Mouse (Mus musculus): ENCODE results near the gene Arl13a. TPM values are rescaled to one million over a fixed set of nuclear protein-coding genes. Genes with fewer than 3 reads are reported as not detected.
"Not testable (repeated sequence)": the region's sequence is repeated elsewhere in the genome, so short reads cannot be mapped to it uniquely, and the experiment has no call there.

Gene Arl13a
- not detected in 2 replicates for polyA plus RNA-seq (2015; fragmentation: Nextera tagmentation; extraction: Ambion mirVana)

DNA sequence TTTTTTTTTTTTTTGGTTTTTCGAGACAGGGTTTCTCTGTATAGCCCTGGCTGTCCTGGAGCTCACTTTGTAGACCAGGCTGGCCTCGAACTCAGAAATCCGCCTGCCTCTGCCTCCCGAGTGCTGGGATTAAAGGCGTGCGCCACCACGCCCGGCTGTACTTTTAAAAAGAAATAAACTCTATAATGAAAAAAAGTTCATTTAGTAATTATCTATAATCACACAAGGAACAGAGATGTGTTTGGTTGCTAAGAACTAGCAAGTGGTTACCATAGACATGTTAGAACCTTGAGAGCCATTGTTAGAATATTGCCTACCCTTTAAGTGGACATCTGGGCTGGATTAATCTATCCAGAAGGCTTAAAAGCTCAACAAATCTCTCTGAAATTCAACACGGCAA lies at the start of gene Arl13a:
Gene Arl13a, plus strand, starts transcription at position 301 of the 400 bp plus-strand sequence.
- H3K4me3 ChIP-seq (replicated peaks); H3K4me1 ChIP-seq (replicated peaks); H3K27ac ChIP-seq; H3K9me3 ChIP-seq; H3K36me3 ChIP-seq; ATAC-seq; H3K27me3 ChIP-seq (replicated peaks); H3K9ac ChIP-seq; H3K4me2 ChIP-seq (replicated peaks): not testable (repeated sequence)
- 91% methylated on average over 9 of the region's 9 CpGs for WGBS

GRCm38 (mm10) chrX:134140024-134140423 lies 47.3 kb upstream of the Arl13a start:
- Histone ChIP-seq H3K27ac (no peak overlapping the region), H3K4me3 (replicated peaks) (no peak overlapping the region), H3K4me1 (replicated peaks) (no peaks in the 10 kb centered on the region), H3K9ac (no peak overlapping the region), H3K27me3 (replicated peaks) (no peaks in the 10 kb centered on the region), H3K9me3 (no peaks in the 10 kb centered on the region), H3K4me2 (replicated peaks) (no peak overlapping the region), H3K36me3 (no peaks in the 10 kb centered on the region)
- 78% methylated on average over 6 of the region's 6 CpGs for whole genome bisulfite sequencing
- ATAC-seq = no peak

GRCm38 (mm10) chrX:134141551-134141950 lies 45.8 kb upstream of the Arl13a start:
- 94% methylated on average over 1 of the region's 1 CpGs for WGBS
- Histone ChIP-seq H3K4me3 (replicated peaks) (no peak overlapping the region), H3K27me3 (replicated peaks) (no peaks in the 10 kb centered on the region), H3K27ac (no peak overlapping the region), H3K4me2 (replicated peaks) (no peak overlapping the region), H3K36me3 (no peaks in the 10 kb centered on the region), H3K9ac (no peak overlapping the region), H3K4me1 (replicated peaks) (no peaks in the 10 kb centered on the region), H3K9me3 (no peaks in the 10 kb centered on the region)
- no peak for ATAC-seq

GRCm38 (mm10) chrX:134141986-134142385 lies 45.3 kb upstream of the Arl13a start:
- 73% methylated on average over 4 of the region's 4 CpGs for WGBS
- H3K27ac ChIP-seq = no peak overlapping the region
- H3K9me3 ChIP-seq = no peaks in the 10 kb centered on the region
- H3K9ac ChIP-seq = no peak overlapping the region
- H3K4me2 ChIP-seq (replicated peaks) = no peak overlapping the region
- H3K36me3 ChIP-seq = no peaks in the 10 kb centered on the region
- ATAC-seq = no peak
- no peaks in the 10 kb centered on the region for H3K4me1 ChIP-seq (replicated peaks)
- no peak overlapping the region for H3K4me3 ChIP-seq (replicated peaks)
- H3K27me3 ChIP-seq (replicated peaks) = no peaks in the 10 kb centered on the region

DNA sequence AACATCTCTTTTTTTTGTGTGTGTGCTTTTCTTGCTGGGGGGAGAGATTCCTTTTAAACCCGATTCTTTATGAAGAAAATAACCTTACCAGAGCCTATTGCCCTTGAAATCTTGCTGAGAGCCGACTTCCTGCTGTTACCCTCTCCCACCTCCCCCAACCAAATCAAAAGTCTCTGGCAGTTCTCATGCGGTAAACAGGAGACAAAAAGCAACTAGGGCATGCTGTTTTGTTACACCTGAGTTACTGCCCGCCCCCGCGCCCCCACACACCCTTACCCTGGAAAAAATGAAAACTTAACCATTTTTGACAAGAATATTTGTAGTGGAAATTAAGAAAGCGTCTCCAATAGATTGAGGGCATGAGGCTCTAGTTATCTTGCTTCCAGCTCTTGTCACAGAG lies 29.1 kb upstream of the Arl13a start:
- Histone ChIP-seq H3K27me3 (replicated peaks) (no peaks in the 10 kb centered on the region), H3K36me3 (no peaks in the 10 kb centered on the region), H3K4me1 (replicated peaks) (0 out of 2 replicates have a peak, but pooled peaks cover 5% of the 10 kb centered on the region), H3K9me3 (no peaks in the 10 kb centered on the region), H3K4me2 (replicated peaks) (no peak overlapping the region), H3K27ac (no peak overlapping the region), H3K4me3 (replicated peaks) (no peak overlapping the region), H3K9ac (no peak overlapping the region)
- WGBS = 49% methylated on average over 7 of the region's 7 CpGs
- no peak for ATAC-seq

DNA sequence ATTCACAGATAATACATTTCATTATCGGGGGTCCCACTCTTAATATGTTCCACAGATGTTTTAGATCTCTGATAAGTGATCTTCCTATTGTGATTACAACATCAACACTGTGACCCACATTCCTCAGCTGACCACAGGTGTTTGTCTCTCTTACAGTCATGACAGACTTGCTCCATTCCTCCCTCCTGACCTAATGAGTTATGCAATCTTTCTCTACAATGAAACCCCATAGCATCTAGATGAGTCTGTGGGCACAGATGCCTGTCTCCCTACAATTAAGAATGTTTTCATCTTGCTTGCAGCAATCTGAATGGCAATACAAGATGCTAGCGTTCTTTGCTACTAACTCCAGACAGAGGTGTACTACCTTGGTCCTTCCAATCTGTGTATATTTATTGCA lies 26.9 kb upstream of the Arl13a start:
- Histone ChIP-seq H3K9me3 (no peaks in the 10 kb centered on the region), H3K4me2 (replicated peaks) (no peak overlapping the region), H3K36me3 (no peaks in the 10 kb centered on the region), H3K4me3 (replicated peaks) (no peak overlapping the region), H3K9ac (no peak overlapping the region), H3K4me1 (replicated peaks) (0 out of 2 replicates have a peak, but pooled peaks cover 5% of the 10 kb centered on the region), H3K27ac (no peak overlapping the region), H3K27me3 (replicated peaks) (no peaks in the 10 kb centered on the region)
- 86% methylated on average over 2 of the region's 2 CpGs for WGBS
- ATAC-seq = no peak

- no peak for ATAC-seq
- no peaks in the 10 kb centered on the region for H3K27me3 ChIP-seq (replicated peaks)
- H3K9ac ChIP-seq = no peak within 1 kb of the TSS
- peak within 1 kb of the TSS; percentile 7; the same call in 1 of the 2 replicates for H3K4me3 ChIP-seq (replicated peaks)
- H3K4me1 ChIP-seq (replicated peaks) = 0 out of 2 replicates have a peak, but pooled peaks cover 5% of the 10 kb centered on the region
- WGBS = 33% methylated on average over 16 of the region's 16 CpGs
- H3K9me3 ChIP-seq = no peaks in the 10 kb centered on the region
- H3K27ac ChIP-seq = no peak within 1 kb of the TSS
- no peaks in the 10 kb centered on the region for H3K36me3 ChIP-seq
- peak within 1 kb of the TSS; percentile 50 for H3K4me2 ChIP-seq (replicated peaks)
Observed at GRCm38 (mm10) chrX:134162043-134162720, 25.1 kb upstream of the Arl13a start, which contains the start of gene Xkrx. TSS of gene Xkrx (minus strand) at chrX:134162076.

- H3K27ac ChIP-seq = no peak overlapping the region
- H3K36me3 ChIP-seq = no peaks in the 10 kb centered on the region
- H3K4me1 ChIP-seq (replicated peaks) = 0 out of 2 replicates have a peak, but pooled peaks cover 5% of the 10 kb centered on the region
- peak overlapping the region; percentile 7; the same call in 1 of the 2 replicates for H3K4me3 ChIP-seq (replicated peaks)
- H3K4me2 ChIP-seq (replicated peaks) = peak overlapping the region; percentile 50
- H3K27me3 ChIP-seq (replicated peaks) = no peaks in the 10 kb centered on the region
- H3K9ac ChIP-seq = no peak overlapping the region
- 27% methylated on average over 11 of the region's 11 CpGs for WGBS
- no peak for ATAC-seq
- H3K9me3 ChIP-seq = no peaks in the 10 kb centered on the region
Observed at GRCm38 (mm10) chrX:134162826-134163225, 24.5 kb upstream of the Arl13a start.

DNA sequence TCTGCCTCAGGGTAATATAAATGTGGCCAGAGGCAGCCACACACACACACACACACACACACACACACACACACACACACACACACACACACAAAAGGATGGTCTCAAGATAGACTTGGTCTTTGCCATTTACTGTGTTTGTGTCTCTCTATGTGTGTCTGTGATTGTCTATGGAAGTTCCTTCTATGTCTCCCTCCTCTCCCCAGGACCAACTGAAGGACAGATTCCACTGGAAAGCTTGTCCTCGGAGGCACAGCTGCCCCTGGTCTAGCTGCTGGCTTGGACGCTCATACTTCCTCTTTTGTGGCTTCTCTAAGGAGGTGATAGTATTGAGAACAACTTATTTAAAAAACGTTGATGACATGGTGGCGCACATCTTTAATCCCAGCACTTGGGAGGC lies 23.8 kb upstream of the Arl13a start:
- Histone ChIP-seq H3K27ac (no peak overlapping the region), H3K36me3 (no peaks in the 10 kb centered on the region), H3K4me3 (replicated peaks) (no peak overlapping the region), H3K27me3 (replicated peaks) (no peaks in the 10 kb centered on the region), H3K4me2 (replicated peaks) (no peak overlapping the region), H3K9me3 (no peaks in the 10 kb centered on the region), H3K4me1 (replicated peaks) (0 out of 2 replicates have a peak, but pooled peaks cover 5% of the 10 kb centered on the region), H3K9ac (no peak overlapping the region)
- 59% methylated on average over 4 of the region's 4 CpGs for WGBS
- ATAC-seq = no peak

GRCm38 (mm10) chrX:134170584-134170983 lies 16.7 kb upstream of the Arl13a start:
- Histone ChIP-seq H3K4me2 (replicated peaks) (no peak overlapping the region), H3K4me3 (replicated peaks) (no peak overlapping the region), H3K9ac (no peak overlapping the region), H3K27me3 (replicated peaks) (no peaks in the 10 kb centered on the region), H3K9me3 (no peaks in the 10 kb centered on the region), H3K4me1 (replicated peaks) (no peaks in the 10 kb centered on the region), H3K36me3 (no peaks in the 10 kb centered on the region), H3K27ac (no peak overlapping the region)
- no peak for ATAC-seq
- WGBS = 92% methylated on average over 1 of the region's 1 CpGs

DNA sequence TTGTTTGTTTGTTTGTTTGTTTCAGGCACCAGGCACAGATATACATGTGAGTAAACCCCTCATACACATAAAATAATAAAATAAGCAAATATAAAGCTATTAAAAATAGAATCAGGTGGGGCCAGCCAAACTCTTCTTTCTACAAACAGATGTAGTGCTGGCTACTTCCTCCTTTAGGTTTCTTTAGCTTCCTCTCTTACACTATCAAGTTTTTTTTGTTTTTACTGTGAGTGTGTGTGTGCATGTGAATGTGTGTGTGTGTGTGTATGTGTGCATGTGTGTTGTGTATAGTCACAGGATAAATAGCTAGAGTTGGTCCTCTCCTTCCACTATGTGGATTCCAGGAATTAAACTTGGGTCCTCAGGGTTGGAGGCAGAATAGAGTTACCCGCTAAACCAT lies 12.6 kb upstream of the Arl13a start:
- Histone ChIP-seq H3K36me3 (no peaks in the 10 kb centered on the region), H3K4me3 (replicated peaks) (no peak overlapping the region), H3K9me3 (no peaks in the 10 kb centered on the region), H3K4me1 (replicated peaks) (no peaks in the 10 kb centered on the region), H3K27me3 (replicated peaks) (no peaks in the 10 kb centered on the region), H3K27ac (no peak overlapping the region), H3K4me2 (replicated peaks) (no peak overlapping the region), H3K9ac (no peak overlapping the region)
- ATAC-seq = no peak
- 88% methylated on average over 1 of the region's 1 CpGs for WGBS

DNA sequence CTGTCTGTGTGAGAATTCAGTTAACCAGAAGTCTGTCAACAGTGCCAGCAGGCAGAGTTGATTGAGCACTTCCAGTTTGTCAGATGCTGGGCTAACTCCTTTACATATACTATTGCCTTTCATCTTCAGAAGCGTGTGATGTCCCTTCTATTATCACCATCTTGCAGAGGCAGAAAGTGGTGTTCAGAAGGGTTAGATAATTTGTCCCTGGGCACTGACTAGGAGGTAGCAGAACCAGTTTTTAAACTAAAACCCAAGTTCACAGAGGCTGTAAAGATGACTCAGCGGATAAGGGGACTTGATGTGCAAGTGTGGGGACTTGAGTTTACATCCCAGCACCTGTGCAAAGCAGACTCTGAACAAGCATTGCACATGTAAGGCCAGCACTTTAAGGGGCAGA lies 21.2 kb downstream of the Arl13a start:
- H3K27ac ChIP-seq = no peak overlapping the region
- H3K27me3 ChIP-seq (replicated peaks) = no peaks in the 10 kb centered on the region

DNA sequence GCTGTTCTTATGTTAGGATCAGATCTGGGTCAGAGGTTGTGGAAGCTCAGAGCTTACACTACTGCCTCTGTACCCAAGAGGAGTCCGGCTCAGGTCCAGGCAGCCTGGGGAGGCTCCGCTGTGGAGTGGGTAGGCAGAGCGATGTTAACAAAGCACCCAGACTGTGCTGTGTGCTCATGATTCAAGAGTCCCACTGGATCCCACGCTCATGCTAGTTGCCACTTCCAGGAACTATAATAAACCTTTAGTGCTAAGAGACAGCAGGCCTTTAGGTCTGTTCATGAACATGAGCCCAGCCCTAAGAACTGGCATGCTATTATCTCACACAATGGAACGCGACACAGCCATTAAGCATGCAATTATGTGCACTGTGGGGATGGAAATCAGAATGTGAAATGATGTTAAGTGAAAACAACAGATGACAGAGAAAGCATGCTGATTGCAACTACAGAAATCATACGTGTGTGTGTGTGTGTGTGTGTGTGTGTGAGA lies 23.9 kb downstream of the Arl13a start:
- WGBS = 90% methylated on average over 7 of the region's 7 CpGs
- H3K4me2 ChIP-seq (replicated peaks) = no peak overlapping the region
- H3K27me3 ChIP-seq (replicated peaks) = no peaks in the 10 kb centered on the region
- H3K27ac ChIP-seq = no peak overlapping the region
- no peaks in the 10 kb centered on the region for H3K36me3 ChIP-seq
- no peaks in the 10 kb centered on the region for H3K9me3 ChIP-seq
- no peaks in the 10 kb centered on the region for H3K4me1 ChIP-seq (replicated peaks)
- H3K9ac ChIP-seq = no peak overlapping the region
- H3K4me3 ChIP-seq (replicated peaks) = no peak overlapping the region
- ATAC-seq = no peak

More for the DNA sequence above, 21.2 kb downstream of the Arl13a start:
- no peaks in the 10 kb centered on the region for H3K4me1 ChIP-seq (replicated peaks)
- 61% methylated on average over 2 of the region's 2 CpGs for WGBS
- no peaks in the 10 kb centered on the region for H3K9me3 ChIP-seq
- no peak overlapping the region for H3K9ac ChIP-seq
- no peaks in the 10 kb centered on the region for H3K36me3 ChIP-seq
- no peak overlapping the region for H3K4me2 ChIP-seq (replicated peaks)
- no peak for ATAC-seq
- H3K4me3 ChIP-seq (replicated peaks) = no peak overlapping the region

Data from intestine, embryonic 15.5 days (tissue).